Comparison of ENCODE assay signal across 9 mouse cellular contexts in genomic region chr7:48958528-48959315, GRCm38 (mm10). TPM values are rescaled to one million over a fixed set of nuclear protein-coding genes. Genes with fewer than 3 reads are reported as not detected.
DNase-seq lines count a peak whose midpoint lies in the region; ATAC-seq and TF ChIP-seq lines count a peak whose summit lies in the region.
"Had no signal": no experiment of that assay in that cellular context is flagged by ENCODE, and none has a peak within 500 bp of the region (broad histone marks: within the 10 kb centered on the region; RNA-seq: fewer than 3 reads in every experiment).

No protein-coding gene starts in this region.

- no peak overlapping the region for H3K27ac ChIP-seq in embryonic facial prominence, embryonic 13.5 days
- H3K27ac ChIP-seq in heart, postnatal 0 days (ENCODE audit: low read depth): no peak overlapping the region
- H3K27ac ChIP-seq: liver, embryonic 15.5 days had no signal

- H3K9ac ChIP-seq in embryonic facial prominence, embryonic 13.5 days: no peak overlapping the region
- no peak overlapping the region for H3K9ac ChIP-seq in heart, postnatal 0 days (replicated peaks; ENCODE audit: low read depth, low read length)
- H3K9ac ChIP-seq: liver, embryonic 15.5 days had no signal

- H3K9me3 ChIP-seq in embryonic facial prominence, embryonic 13.5 days: no peaks in the 10 kb centered on the region
- H3K9me3 ChIP-seq in heart, postnatal 0 days (replicated peaks; ENCODE audit: control insufficient read depth, low read length): no peaks in the 10 kb centered on the region
- H3K9me3 ChIP-seq: liver, embryonic 15.5 days had no signal

- peaks cover 14% of the 10 kb centered on the region for H3K4me1 ChIP-seq in embryonic facial prominence, embryonic 13.5 days
- H3K4me1 ChIP-seq in heart, postnatal 0 days (ENCODE audit: control insufficient read depth, insufficient read depth): peaks cover 11% of the 10 kb centered on the region
- H3K4me1 ChIP-seq: liver, embryonic 15.5 days had no signal

- peak overlapping the region; percentile 35 for H3K4me3 ChIP-seq in embryonic facial prominence, embryonic 13.5 days
- H3K4me3 ChIP-seq in heart, postnatal 0 days (ENCODE audit: low read depth, low read length): peak overlapping the region; percentile 25
- H3K4me3 ChIP-seq: liver, embryonic 15.5 days had no signal

- WGBS in embryonic facial prominence, embryonic 13.5 days: 2% methylated on average over 32 of the region's 32 CpGs
- WGBS in heart, postnatal 0 days: 2% methylated on average over 32 of the region's 32 CpGs

- no peak for TF ChIP-seq EP300 in heart, postnatal 0 days (IDR thresholded peaks at IDR 0.05; ENCODE audit: low read depth)

- no peaks in the 10 kb centered on the region for H3K36me3 ChIP-seq in embryonic facial prominence, embryonic 13.5 days
- H3K36me3 ChIP-seq in heart, postnatal 0 days (replicated peaks; ENCODE audit: control insufficient read depth, insufficient read depth, low read length): no peaks in the 10 kb centered on the region
- H3K36me3 ChIP-seq: liver, embryonic 15.5 days had no signal

- ATAC-seq in embryonic facial prominence, embryonic 13.5 days (ENCODE audit: insufficient number of reproducible peaks, insufficient read depth, low FRiP score, low TSS enrichment, low read depth): peak; percentile 85
- ATAC-seq in heart, postnatal 0 days (ENCODE audit: insufficient read depth, low read depth): peak; percentile 84

- DNase-seq in gastrocnemius, postnatal 10 days: peak; percentile 19
- no peak for DNase-seq in gastrocnemius, adult 8-10 months (ENCODE audit: low spot score in 2 of 2)
- DNase-seq in heart, postnatal 0 days (ENCODE audit: low spot score): peak; percentile 58
- DNase-seq in kidney, postnatal 14 days: peak; percentile 73
- DNase-seq in liver: peak; percentile 53
- DNase-seq in neural tube, embryonic 10.5 days (ENCODE audit: extremely low spot score, low spot score): peak; percentile 89
- DNase-seq in testis, postnatal 14 days (ENCODE audit: low spot score): peak; percentile 74

- peaks cover 99% of the 10 kb centered on the region for H3K27me3 ChIP-seq in embryonic facial prominence, embryonic 13.5 days
- H3K27me3 ChIP-seq in heart, postnatal 0 days (ENCODE audit: control insufficient read depth, insufficient read depth, low read length): peaks cover 46% of the 10 kb centered on the region

- TF ChIP-seq CTCF in heart, postnatal 0 days (IDR thresholded peaks at IDR 0.05; ENCODE audit: low read depth): no peak

- H3K4me2 ChIP-seq in embryonic facial prominence, embryonic 13.5 days: peak overlapping the region; percentile 63
- peak overlapping the region; percentile 58 for H3K4me2 ChIP-seq in heart, postnatal 0 days (ENCODE audit: low read depth, low read length)
- H3K4me2 ChIP-seq: liver, embryonic 15.5 days had no signal

RNA-seq across cellular contexts. Expression of gene Nav2, which starts 50.2 kb away (rescaled TPM):
- 10 to 100 TPM; 55.8 to 80.1 TPM for total RNA-seq in gastrocnemius, postnatal 10 days (2021)
- total RNA-seq in gastrocnemius, adult 8-10 months (2022): 10 to 100 TPM; 15.9 to 30.8 (median 25.7) TPM
- polyA plus RNA-seq in embryonic facial prominence, embryonic 13.5 days (2015; fragmentation: Nextera tagmentation; extraction: Ambion mirVana): 22.1 and 22.4 TPM in 2 replicates
- 54.8 and 77.9 TPM in 2 replicates for total RNA-seq in heart, postnatal 0 days (2014; rRNA removed; ENCODE audit: low replicate concordance)
- polyA plus RNA-seq in heart, postnatal 0 days (2015; fragmentation: Nextera tagmentation; extraction: Ambion mirVana): 20.4 and 22.8 TPM in 2 replicates

Comparison
In these comparisons a context has a peak if more than half of its experiments do, and no peak if none do; other contexts are left out.
1. DNase-seq: peak in gastrocnemius, postnatal 10 days (single experiment), heart, postnatal 0 days (single experiment), kidney, postnatal 14 days (single experiment), liver (single experiment), neural tube, embryonic 10.5 days (single experiment) and testis, postnatal 14 days (single experiment); none in gastrocnemius, adult 8-10 months (0 of 2).